Mouse (Mus musculus): ENCODE measurements around the gene Anapc13. TPM values are rescaled to one million over a fixed set of nuclear protein-coding genes. Genes with fewer than 3 reads are reported as not detected.
A peak's percentile ranks its signal among the peaks of the same experiment; 100 is the strongest.

Gene Anapc13
- polyA plus RNA-seq, 1 experiment from 2014 or later, result 182 TPM

DNA sequence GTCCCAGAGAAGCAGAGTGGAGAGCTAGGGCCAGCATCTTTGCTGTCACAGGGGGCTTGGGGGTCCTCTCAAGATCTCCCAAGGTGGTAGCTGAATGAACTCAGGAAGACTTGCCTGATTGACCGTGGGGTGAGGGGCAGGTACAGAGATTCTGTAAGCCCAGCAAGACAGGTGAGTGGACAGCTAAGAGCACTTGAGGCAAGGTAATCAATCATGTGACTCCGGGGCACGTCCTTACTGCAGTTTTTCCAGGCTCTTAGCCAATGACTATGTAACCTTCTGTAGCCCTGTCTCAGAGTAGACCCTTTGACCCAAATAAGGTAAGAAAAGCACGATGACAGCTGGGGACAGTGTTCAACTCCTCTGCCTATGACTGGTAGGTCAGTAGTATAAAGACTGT, 11.0 kb downstream of the Anapc13 start:
- ATAC-seq (ENCODE audit: low FRiP score) (no peak), DNase-seq (ENCODE audit: low spot score, missing footprints) (no peak)
- no peak overlapping the region for H3K9ac ChIP-seq (ENCODE audit: low read length)
- H3K36me3 ChIP-seq (ENCODE audit: control insufficient read depth, insufficient read depth, low read length), result no peaks in the 10 kb centered on the region
- no peaks in the 10 kb centered on the region for H3K9me3 ChIP-seq (ENCODE audit: control insufficient read depth, low read length)
- H3K27ac ChIP-seq (ENCODE audit: low read depth, low read length), result no peak overlapping the region
- H3K4me1 ChIP-seq (ENCODE audit: control insufficient read depth, insufficient read depth, low read length), result no peaks in the 10 kb centered on the region
- H3K27me3 ChIP-seq (ENCODE audit: control insufficient read depth, insufficient read depth, low read length), result no peaks in the 10 kb centered on the region
- H3K4me2 ChIP-seq, result no peak overlapping the region
- no peak overlapping the region for H3K4me3 ChIP-seq (ENCODE audit: low read depth, low read length)
- 73% methylated on average over 4 of the region's 4 CpGs for WGBS

DNA sequence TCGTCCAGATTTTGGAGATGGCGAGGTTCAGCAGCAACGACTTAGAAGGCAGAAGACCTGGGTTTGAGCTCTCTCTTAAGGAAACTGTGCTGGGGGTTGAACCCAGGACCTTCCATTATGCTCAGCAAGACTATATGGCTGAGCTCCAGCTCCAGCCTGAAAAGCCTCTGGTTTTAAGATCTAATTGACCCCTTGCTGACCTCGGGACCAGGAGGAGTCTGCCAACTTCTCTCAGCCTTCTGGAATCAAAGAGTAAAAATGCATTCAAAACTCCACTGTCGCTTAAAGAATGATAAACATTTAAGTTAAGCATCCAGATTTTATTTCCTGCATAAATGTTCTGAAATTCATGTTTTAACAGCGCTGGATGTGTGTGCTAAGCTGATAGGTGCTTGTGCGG, 12.9 kb downstream of the Anapc13 start:
- Histone ChIP-seq H3K9ac (ENCODE audit: low read length) (no peak overlapping the region), H3K27ac (ENCODE audit: low read depth, low read length) (no peak overlapping the region), H3K4me3 (ENCODE audit: low read depth, low read length) (no peak overlapping the region), H3K36me3 (ENCODE audit: control insufficient read depth, insufficient read depth, low read length) (no peaks in the 10 kb centered on the region), H3K4me2 (no peak overlapping the region), H3K4me1 (ENCODE audit: control insufficient read depth, insufficient read depth, low read length) (peaks cover 12% of the 10 kb centered on the region), H3K9me3 (ENCODE audit: control insufficient read depth, low read length) (no peaks in the 10 kb centered on the region), H3K27me3 (ENCODE audit: control insufficient read depth, insufficient read depth, low read length) (no peaks in the 10 kb centered on the region)
- DNase-seq (ENCODE audit: low spot score, missing footprints) (no peak), ATAC-seq (ENCODE audit: low FRiP score) (no peak)
- WGBS, result 78% methylated on average over 7 of the region's 7 CpGs

DNA sequence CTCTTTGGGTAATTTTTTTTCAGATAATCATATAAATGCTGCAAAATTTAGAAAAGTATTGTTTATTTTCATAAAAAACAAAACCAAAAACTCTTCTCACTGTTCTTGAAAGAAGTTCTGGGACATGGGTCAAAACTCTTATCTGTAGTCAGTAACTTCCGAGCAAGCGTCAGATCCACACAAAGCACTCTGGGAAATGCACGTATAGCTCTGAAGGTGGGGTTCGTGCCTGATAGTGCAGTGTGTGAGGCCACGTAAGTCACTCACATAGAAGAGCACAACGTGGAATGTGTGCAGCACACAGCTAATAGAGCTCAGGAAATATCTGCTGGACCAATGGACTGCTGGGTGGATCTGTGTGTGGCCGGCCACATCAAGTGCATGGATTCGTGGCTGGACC, 13.4 kb downstream of the Anapc13 start:
- no peak overlapping the region for H3K9ac ChIP-seq (ENCODE audit: low read length)
- peaks cover 17% of the 10 kb centered on the region for H3K4me1 ChIP-seq (ENCODE audit: control insufficient read depth, insufficient read depth, low read length)
- DNase-seq (ENCODE audit: low spot score, missing footprints) (no peak), ATAC-seq (ENCODE audit: low FRiP score) (no peak)
- 90% methylated on average over 8 of the region's 8 CpGs for WGBS
- H3K9me3 ChIP-seq (ENCODE audit: control insufficient read depth, low read length), result no peaks in the 10 kb centered on the region
- no peaks in the 10 kb centered on the region for H3K27me3 ChIP-seq (ENCODE audit: control insufficient read depth, insufficient read depth, low read length)
- no peaks in the 10 kb centered on the region for H3K36me3 ChIP-seq (ENCODE audit: control insufficient read depth, insufficient read depth, low read length)
- H3K4me3 ChIP-seq (ENCODE audit: low read depth, low read length), result no peak overlapping the region
- no peak overlapping the region for H3K27ac ChIP-seq (ENCODE audit: low read depth, low read length)
- no peak overlapping the region for H3K4me2 ChIP-seq

DNA sequence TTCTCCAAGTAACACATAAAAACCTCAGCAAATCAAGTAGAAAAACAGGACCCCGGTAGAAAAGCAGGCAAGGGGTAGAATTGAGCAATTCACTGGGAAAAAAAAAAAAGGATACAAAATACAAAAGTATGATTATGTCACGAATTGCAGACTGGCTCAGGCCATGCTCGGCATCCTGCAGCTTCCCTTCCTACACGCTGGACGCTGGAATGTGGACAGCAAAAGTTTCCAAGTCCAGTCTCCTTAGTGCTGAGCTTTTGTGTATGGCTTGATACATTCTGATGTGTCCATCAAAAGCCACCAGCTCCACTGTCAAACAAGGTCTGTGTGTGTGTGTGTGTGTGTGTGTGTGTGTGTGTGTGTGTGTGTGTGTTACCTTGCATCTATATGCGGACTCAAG, 15.4 kb downstream of the Anapc13 start:
- Histone ChIP-seq H3K9me3 (ENCODE audit: control insufficient read depth, low read length) (no peaks in the 10 kb centered on the region), H3K4me2 (no peak overlapping the region), H3K27ac (ENCODE audit: low read depth, low read length) (no peak overlapping the region), H3K9ac (ENCODE audit: low read length) (no peak overlapping the region), H3K36me3 (ENCODE audit: control insufficient read depth, insufficient read depth, low read length) (no peaks in the 10 kb centered on the region), H3K27me3 (ENCODE audit: control insufficient read depth, insufficient read depth, low read length) (no peaks in the 10 kb centered on the region), H3K4me1 (ENCODE audit: control insufficient read depth, insufficient read depth, low read length) (peaks cover 20% of the 10 kb centered on the region), H3K4me3 (ENCODE audit: low read depth, low read length) (no peak overlapping the region)
- DNase-seq (ENCODE audit: low spot score, missing footprints) (no peak), ATAC-seq (ENCODE audit: low FRiP score) (no peak)
- 81% methylated on average over 6 of the region's 6 CpGs for WGBS

DNA sequence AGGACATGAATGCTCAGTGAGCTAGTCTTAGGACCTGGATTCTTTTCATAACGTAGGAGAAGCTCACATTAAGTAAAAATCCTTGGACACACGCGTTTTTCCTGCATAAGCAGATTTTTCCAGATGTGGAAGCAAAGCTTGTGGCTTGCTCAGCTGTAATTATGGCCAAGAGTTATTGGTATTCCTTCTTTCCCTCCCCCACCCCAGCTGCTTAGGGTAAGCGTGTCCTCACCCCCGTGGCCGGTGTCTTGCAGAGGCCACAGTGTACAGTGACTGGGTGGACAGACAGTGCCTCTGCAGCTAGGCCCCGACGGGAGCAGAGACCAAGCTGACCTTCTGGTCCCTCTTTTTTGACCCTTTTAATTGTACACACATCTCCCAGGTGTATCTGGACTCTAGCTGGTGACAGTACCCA, 17.0 kb downstream of the Anapc13 start:
- no peaks in the 10 kb centered on the region for H3K36me3 ChIP-seq (ENCODE audit: control insufficient read depth, insufficient read depth, low read length)
- peak overlapping the region; percentile 33; the same call in 1 of the 2 replicates for H3K9ac ChIP-seq (ENCODE audit: low read length)
- 61% methylated on average over 8 of the region's 8 CpGs for whole genome bisulfite sequencing
- H3K4me3 ChIP-seq (ENCODE audit: low read depth, low read length), result no peak overlapping the region
- no peak overlapping the region; the same call in 1 of the 2 replicates for H3K27ac ChIP-seq (ENCODE audit: low read depth, low read length)
- peaks cover 20% of the 10 kb centered on the region for H3K4me1 ChIP-seq (ENCODE audit: control insufficient read depth, insufficient read depth, low read length)
- peak; percentile 43 for ATAC-seq (ENCODE audit: low FRiP score)
- no peaks in the 10 kb centered on the region for H3K27me3 ChIP-seq (ENCODE audit: control insufficient read depth, insufficient read depth, low read length)
- no peaks in the 10 kb centered on the region for H3K9me3 ChIP-seq (ENCODE audit: control insufficient read depth, low read length)
- DNase-seq (ENCODE audit: low spot score, missing footprints), result no peak
- H3K4me2 ChIP-seq, result no peak overlapping the region

DNA sequence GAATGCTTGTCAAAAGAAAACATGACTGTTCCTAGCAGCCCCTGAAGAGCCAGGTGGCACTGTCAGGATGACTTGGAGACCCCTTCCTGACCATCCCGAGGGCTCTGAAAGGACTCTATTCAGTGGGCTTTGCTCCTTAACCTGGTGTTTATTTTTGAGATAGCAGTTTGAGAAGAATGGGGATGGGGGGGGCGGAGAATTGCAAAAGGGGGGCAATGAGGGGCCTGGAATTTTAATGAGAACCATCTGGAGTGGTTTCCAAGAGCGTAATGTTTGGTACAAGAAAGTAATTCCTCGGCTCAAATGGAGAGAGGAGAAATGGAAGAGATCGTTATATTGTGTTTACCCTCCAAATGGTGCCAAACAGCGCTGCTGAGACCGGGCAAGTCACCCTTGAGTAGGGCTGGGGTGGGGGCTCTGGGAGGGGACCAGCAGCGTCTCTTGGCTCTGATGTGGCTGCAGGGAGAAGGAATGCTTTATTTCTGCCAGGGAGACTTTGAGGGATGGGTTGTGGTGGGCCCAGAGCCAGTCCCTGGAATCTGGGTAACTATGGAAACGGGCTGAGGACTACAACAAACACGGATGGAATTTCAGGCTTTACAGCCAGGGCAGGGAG, 17.5 kb downstream of the Anapc13 start:
- H3K27me3 ChIP-seq (ENCODE audit: control insufficient read depth, insufficient read depth, low read length), result no peaks in the 10 kb centered on the region
- ATAC-seq (ENCODE audit: low FRiP score) (peak; percentile 89), DNase-seq (ENCODE audit: low spot score, missing footprints) (peak; percentile 94)
- peak overlapping the region; percentile 29; the same call in 1 of the 2 replicates for H3K4me2 ChIP-seq
- H3K9me3 ChIP-seq (ENCODE audit: control insufficient read depth, low read length), result no peaks in the 10 kb centered on the region
- no peak overlapping the region for H3K4me3 ChIP-seq (ENCODE audit: low read depth, low read length)
- peak overlapping the region; percentile 58; the same call in 1 of the 2 replicates for H3K27ac ChIP-seq (ENCODE audit: low read depth, low read length)
- no peaks in the 10 kb centered on the region for H3K36me3 ChIP-seq (ENCODE audit: control insufficient read depth, insufficient read depth, low read length)
- peaks cover 20% of the 10 kb centered on the region for H3K4me1 ChIP-seq (ENCODE audit: control insufficient read depth, insufficient read depth, low read length)
- H3K9ac ChIP-seq (ENCODE audit: low read length), result peak overlapping the region; percentile 33; the same call in 1 of the 2 replicates
- WGBS, result 13% methylated on average over 10 of the region's 10 CpGs

DNA sequence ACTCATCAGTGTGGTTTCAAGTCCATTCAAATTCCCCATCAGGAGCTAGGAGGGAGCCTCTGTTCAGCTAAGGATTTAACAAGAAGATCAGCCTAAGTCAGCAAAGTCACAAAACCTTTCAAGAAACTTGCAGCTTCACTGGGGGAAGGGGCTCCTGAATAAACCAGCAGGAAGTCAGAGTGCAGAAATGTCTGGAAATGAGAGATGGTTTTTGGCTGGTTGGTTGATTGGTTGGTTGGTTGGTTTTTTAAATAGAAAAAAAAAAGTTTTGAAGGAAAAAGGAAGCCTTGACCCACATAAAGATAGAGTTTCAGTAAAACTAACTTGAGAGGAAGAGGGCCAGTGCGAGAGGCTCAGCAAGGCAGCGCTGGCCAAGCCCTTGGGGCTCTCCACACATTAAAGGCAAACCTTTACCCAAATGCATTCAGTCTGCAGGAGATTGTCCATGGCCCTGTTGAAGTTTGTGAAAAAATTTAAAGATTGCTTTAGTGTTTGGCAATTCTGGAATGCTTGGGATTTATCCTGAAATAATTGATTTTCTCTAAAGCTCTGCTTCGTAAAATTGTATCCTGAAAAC, 19.1 kb downstream of the Anapc13 start:
- no peak overlapping the region for H3K4me2 ChIP-seq
- 79% methylated on average over 3 of the region's 3 CpGs for WGBS
- no peaks in the 10 kb centered on the region for H3K27me3 ChIP-seq (ENCODE audit: control insufficient read depth, insufficient read depth, low read length)
- peaks cover 26% of the 10 kb centered on the region for H3K4me1 ChIP-seq (ENCODE audit: control insufficient read depth, insufficient read depth, low read length)
- H3K9ac ChIP-seq (ENCODE audit: low read length), result no peak overlapping the region
- no peak for ATAC-seq (ENCODE audit: low FRiP score)
- H3K4me3 ChIP-seq (ENCODE audit: low read depth, low read length), result no peak overlapping the region
- no peak overlapping the region for H3K27ac ChIP-seq (ENCODE audit: low read depth, low read length)
- H3K9me3 ChIP-seq (ENCODE audit: control insufficient read depth, low read length), result no peaks in the 10 kb centered on the region
- H3K36me3 ChIP-seq (ENCODE audit: control insufficient read depth, insufficient read depth, low read length), result no peaks in the 10 kb centered on the region
- DNase-seq (ENCODE audit: low spot score, missing footprints), result no peak

DNA sequence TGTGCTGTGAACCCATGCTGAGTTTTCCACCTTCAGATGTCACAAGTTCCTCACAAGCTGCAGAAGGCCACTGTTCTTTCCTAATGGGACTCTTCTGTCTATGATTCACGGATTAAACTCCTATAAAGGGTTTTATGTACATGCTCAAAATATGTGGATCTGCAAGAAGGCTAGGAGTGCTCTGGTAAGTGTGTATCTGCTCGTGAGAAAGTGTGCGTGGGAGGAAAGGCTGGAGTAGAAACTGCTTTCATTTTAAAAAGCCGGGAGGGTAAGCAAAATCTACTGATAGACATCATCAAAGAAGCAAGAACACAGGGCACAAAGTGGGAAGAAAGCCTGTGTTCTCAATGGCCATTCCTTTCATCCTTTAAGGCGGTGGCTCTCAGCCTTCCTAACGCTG, 20.9 kb downstream of the Anapc13 start:
- 90% methylated on average over 6 of the region's 6 CpGs for WGBS
- no peaks in the 10 kb centered on the region for H3K9me3 ChIP-seq (ENCODE audit: control insufficient read depth, low read length)
- no peak for ATAC-seq (ENCODE audit: low FRiP score)
- H3K36me3 ChIP-seq (ENCODE audit: control insufficient read depth, insufficient read depth, low read length), result no peaks in the 10 kb centered on the region
- H3K27me3 ChIP-seq (ENCODE audit: control insufficient read depth, insufficient read depth, low read length), result no peaks in the 10 kb centered on the region
- H3K4me1 ChIP-seq (ENCODE audit: control insufficient read depth, insufficient read depth, low read length), result peaks cover 32% of the 10 kb centered on the region
- no peak overlapping the region for H3K27ac ChIP-seq (ENCODE audit: low read depth, low read length)
- H3K9ac ChIP-seq (ENCODE audit: low read length), result no peak overlapping the region
- no peak for DNase-seq (ENCODE audit: low spot score, missing footprints)
- H3K4me2 ChIP-seq, result no peak overlapping the region
- no peak overlapping the region for H3K4me3 ChIP-seq (ENCODE audit: low read depth, low read length)

DNA sequence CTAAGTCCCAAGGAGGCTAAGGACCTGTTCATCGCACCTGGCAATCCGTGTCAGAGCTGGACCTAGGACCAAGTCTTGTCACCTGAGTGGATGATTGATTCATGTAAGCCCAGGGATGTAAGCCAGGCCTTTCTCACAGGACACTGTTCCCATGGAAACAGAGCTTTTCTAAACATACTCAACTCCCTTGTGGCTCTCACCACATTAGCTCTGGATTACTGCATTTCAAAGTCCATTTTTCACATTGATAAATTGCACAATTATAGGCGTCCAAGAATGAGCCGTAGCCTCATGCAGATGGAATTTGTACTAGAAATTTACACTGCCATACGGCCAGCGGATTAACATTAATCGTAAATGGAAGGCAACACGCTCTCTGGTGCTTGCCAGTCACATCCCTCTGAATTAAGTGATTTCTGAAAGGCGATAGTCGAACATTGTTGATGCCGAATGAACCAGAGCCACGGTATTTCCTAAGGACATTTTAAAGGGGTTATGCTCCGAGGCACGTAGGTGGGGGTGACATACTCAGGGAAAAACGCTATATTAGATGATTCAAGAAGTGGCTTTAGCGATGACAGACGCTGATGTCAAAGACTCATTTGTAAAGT, 23.9 kb downstream of the Anapc13 start:
- Histone ChIP-seq H3K9ac (ENCODE audit: low read length) (no peak overlapping the region), H3K9me3 (ENCODE audit: control insufficient read depth, low read length) (no peaks in the 10 kb centered on the region), H3K36me3 (ENCODE audit: control insufficient read depth, insufficient read depth, low read length) (no peaks in the 10 kb centered on the region), H3K27ac (ENCODE audit: low read depth, low read length) (no peak overlapping the region), H3K27me3 (ENCODE audit: control insufficient read depth, insufficient read depth, low read length) (no peaks in the 10 kb centered on the region), H3K4me3 (ENCODE audit: low read depth, low read length) (no peak overlapping the region), H3K4me2 (no peak overlapping the region), H3K4me1 (ENCODE audit: control insufficient read depth, insufficient read depth, low read length) (peaks cover 12% of the 10 kb centered on the region; the same call in 1 of the 2 replicates)
- ATAC-seq (ENCODE audit: low FRiP score), result peak; percentile 74; the same call in 1 of the 2 replicates
- DNase-seq (ENCODE audit: low spot score, missing footprints), result no peak
- WGBS, result 61% methylated on average over 17 of the region's 17 CpGs

Measured in midbrain, embryonic 11.5 days (tissue).